Mouse (Mus musculus) gastrocnemius, postnatal 10 days (tissue): Measurements from ENCODE around the gene Kdm4b. TPM values are rescaled to one million over a fixed set of nuclear protein-coding genes. Genes with fewer than 3 reads are reported as not detected.

Source experiments
- DNase-seq: peaks from one replicate; pipeline ENCODE4 v3.0.0; 2021; ENCODE audit warnings: mixed read lengths
- total RNA-seq, 2 experiments: library from RNA; stranded (reverse); gene quantifications; 2 replicates each; pipeline ENCODE4 v1.2.3; 2021

Kdm4b gene
- total RNA-seq, 2 experiments from 2014 or later, result 24.9 to 28.6 TPM

DNA sequence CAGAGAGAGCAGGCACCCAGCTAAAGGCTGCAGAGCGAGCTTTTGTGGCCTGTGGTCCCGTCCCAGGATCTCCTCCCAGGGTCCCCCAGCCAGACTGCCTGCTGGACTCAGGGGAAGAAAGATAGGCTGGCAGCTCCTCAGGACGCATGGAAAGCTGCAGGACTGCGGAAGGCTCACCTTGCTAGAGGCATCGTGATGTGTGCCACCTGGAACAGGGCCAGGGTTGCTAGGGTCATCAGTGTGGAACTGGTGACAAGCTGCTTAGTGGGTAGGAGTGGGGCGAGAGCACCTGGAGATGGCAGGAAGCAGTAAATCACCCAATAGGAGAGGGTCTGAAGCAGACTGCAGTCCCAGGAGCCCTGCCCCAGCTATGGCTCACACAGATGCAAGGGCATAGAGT, 61.8 kb downstream of the Kdm4b start:
- no peak for DNase-seq

- no peak for DNase-seq
Observed at GRCm38 (mm10) chr17:56393238-56393637, 67.4 kb downstream of the Kdm4b start.

- no peak for DNase-seq
Observed at GRCm38 (mm10) chr17:56393889-56394288, 68.0 kb downstream of the Kdm4b start.

DNA sequence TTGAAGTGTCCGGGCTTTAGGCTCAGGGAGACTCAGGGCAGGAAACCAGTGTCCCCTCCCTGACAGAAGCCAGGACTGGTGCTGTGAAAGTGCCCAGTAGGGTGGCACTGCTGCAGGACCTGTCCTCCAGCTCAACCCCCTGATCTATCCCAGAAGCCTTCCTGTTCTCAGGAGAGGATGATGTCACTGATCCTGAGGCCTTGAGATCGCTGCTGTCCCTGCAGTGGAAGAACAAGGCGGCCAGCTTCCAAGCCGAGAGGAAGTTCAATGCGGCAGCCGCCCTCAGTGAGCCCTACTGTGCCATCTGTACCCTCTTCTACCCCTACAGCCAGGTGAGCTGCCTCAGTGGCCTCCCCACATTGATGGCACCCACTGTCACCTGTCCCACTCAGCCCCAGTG, 70.2 kb downstream of the Kdm4b start:
- DNase-seq, result no peak

DNA sequence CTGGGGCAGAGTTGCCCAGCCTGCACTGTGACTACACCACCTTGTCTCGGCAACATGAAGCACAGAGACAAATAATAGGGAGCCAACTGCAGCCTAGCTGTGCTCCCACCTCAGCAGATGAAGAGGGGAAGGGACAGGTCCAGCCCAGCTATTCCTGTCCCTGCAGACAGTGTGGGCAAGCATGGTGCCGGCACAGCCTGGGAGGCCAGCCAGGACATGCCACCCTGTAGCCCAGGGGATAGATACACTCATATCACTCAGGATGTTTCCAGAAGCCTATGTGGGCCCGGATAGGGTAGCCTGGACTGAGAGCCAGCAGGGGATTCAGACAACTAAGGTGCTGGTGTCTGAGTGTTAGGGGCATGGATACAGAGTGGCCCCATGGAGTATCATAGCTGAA, 74.4 kb downstream of the Kdm4b start:
- no peak for DNase-seq

DNA sequence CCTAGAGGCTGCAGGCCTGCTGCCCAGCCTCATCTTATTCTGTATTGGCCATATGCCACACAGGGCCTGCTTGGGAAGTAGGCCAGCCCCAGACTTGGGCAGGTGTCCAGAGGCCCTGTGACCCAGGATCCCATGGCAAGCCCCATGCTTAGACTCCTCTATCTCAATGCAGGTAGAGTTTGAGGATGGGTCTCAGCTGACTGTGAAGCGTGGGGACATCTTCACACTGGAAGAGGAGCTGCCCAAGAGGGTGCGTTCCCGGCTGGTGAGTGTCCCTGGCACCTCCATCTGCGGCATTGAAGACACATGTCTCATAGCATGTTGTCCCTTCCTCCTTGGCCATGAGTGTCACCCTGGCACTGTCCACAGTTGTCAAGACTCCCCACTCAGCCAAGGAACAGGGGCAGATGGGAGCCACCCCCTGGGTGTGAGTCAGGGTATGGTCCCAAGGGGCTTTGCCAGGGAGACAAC, 75.2 kb downstream of the Kdm4b start:
- no peak for DNase-seq

DNA sequence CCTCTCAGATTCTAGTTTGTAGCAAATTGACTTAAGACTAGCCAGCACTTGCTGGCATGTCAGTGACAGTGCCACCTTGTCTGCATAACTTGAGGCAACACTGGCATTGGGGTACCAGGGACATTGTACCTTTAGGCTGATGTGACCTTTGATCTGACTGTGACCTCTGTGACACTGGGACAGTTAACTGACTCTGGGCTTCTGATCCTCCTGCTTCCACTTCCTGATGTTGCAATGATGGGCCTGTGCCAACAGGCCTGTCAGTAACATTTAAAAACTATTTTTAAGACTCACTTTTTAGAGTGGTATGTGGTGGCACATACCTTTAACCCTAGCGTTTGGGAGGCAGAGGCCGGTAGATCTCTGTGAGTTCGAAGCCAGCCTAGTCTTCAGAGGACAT, 79.5 kb downstream of the Kdm4b start:
- DNase-seq, result no peak

DNA sequence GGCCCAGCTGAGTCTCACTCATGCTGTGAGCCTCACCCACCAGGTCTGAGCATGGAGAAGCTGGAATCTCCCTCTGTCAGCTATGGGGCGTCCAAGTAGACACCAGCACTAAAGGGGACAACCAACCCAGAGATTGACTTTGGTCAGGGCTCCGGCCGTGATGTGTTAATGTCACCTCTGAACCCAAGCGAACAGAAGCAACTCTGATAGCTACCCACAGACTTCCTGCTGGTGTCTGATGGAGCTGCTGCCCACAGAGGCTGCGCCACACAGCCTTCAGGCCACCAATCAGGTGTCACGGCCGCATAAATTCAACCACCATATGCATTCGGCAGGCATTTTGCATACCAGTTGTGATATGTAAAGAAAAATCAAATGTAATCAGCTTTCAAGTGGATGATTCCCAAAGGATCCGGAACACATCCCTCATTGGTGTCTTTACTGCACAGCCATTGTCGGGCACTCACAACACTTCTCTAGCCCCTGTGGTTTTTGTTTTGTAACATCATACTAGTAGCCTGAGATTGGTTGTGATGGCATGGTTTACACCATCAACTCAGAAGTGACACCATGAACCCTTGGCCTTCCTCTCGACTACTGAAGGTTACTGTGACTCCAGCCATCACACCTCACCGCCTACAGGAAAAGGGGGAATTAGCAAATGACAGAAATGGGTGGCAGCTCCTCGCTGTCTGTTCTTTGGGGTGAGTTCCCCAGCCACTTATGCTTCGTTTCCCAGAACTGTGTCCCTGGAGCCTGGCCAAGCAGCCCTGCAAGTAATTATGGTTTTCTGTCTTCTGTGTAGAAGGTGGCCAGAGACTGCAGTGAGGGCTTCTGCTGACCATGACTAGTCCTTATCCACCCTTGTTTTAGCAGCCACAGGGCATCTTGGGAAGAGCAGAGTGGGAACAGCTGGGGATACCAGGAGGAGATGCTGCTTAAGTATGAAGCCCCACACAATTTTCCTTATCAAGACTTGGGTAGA, 80.3 kb downstream of the Kdm4b start:
- DNase-seq, result no peak

DNA sequence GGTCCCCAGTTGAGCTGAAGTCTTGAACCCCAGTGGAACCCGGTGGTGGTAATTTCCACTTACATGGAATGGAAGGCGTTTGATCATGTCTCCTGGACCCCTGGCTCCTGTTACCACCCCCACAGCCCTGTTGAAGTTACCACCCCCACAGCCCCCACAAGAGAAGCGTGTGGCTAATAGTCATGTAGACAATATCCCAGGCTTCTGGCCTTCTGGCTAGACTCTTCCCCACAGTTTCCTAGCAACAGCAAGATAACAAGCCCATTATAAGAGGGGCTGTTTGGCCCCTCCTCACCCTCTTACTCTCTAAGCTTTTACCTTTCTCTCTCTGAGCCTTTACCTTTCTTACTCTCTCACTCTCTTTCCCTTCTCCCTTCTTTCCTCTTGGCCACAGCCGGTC, 81.0 kb downstream of the Kdm4b start:
- DNase-seq, result no peak

GRCm38 (mm10) chr17:56407379-56407778, 81.5 kb downstream of the Kdm4b start:
- no peak for DNase-seq

DNA sequence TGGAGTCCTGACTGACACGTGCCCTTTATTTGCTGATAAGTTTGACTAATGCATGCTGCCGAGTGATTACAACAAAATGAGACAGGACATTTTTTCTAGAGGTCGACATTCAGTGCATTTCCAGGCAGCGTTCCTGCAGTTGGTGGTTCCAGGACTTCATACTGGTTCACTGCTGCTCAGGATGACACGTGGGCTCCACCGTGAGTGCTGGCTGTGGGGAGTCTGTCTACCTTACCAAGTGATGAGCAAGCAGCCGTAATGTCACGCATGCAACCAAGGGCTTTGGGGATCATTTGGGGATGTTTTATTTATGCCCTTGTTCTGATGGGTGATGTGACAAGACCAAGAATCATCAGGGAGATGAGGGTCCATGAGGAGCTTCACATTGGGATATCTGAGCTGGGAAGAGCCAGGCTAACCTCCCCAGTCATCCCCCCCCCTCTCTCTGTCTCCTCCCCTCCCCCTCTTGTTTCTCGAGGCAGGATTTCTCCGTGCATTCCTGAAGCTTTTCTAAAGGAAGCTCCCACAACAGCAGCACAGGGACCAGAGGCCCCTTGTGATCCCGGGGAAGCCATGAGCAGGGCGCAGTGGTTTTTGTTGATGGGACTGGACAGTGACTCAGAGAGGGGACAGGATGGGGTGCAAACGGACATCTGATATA, 83.2 kb downstream of the Kdm4b start:
- no peak for DNase-seq

DNA sequence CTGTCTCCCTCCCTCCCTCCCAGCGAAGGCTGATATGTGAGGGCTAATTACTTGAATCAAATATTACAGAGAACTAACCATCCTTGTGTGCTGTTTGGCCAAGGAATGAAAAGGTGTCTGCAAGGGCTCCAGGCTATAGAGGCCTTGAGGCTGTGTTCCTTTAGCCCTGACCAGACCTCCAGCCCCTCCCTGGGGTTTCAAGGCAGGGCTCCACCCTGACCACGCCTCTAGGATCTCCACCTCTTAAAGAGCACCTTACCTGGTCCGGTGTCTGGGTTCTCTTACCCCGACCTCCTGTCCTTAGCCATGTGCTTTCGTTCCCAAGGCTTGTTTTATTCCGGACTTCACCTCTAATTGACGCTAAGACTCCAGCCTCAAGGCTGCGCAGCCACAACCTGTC, 83.9 kb downstream of the Kdm4b start:
- DNase-seq, result no peak

DNA sequence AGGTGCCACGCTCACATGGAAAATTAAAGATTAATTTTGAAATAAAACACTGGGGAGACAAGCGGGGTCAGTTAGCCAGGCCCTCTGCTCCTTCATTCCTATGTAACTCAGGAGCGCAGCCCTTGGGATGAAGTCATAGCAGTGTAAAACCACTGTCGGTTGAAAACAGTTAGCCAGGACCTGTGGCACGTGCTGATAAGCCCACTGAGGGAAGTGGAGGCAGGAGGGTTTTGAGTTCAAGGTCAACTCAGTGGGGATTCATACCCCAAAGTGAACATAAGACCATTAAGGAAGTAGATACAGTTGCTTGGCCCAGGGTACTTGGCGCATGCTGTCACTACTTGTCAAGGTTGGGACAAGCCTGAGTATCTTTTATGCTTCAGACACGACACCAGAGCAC, 85.6 kb downstream of the Kdm4b start:
- no peak for DNase-seq

GRCm38 (mm10) chr17:56413113-56413512, 87.3 kb downstream of the Kdm4b start:
- DNase-seq, result no peak

DNA sequence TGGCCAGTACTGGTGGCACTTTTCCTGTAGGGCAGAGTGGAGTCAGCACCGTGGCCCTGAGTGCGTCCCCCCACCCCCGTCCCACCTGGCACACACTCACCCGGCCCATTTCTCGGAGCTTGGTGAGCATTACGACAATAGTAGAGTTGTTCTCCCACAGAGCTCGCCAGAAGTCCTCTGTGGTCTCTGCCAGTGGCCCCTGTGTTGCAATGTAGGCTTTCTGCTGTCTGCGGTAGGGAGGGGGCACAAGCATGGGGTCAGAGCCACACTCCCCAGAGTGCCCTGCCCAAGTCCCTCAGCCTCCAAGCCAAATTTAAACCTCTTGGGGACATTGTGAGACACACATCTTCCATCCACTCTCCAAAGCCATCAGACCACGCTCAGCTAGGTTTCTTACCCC, 88.9 kb downstream of the Kdm4b start:
- DNase-seq, result no peak

DNA sequence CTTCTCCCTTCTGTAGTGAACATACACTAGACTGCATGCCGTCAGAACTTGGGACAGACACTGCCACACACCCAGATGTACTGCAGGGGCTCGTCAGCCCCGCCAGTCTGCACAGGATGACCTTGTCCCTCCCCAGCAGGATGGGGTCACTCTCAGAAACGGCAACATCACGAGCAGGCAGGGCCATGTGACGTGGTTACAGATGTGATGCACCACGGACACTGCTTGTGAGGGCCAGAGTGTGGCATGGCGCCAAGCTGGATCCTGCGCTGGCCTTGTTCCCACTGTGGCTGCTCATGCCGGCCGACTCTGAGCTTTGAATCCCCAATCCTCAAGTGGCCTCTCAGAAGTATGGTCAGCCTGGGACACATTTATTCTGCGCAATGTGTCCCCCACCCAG, 92.4 kb downstream of the Kdm4b start:
- DNase-seq, result no peak

DNA sequence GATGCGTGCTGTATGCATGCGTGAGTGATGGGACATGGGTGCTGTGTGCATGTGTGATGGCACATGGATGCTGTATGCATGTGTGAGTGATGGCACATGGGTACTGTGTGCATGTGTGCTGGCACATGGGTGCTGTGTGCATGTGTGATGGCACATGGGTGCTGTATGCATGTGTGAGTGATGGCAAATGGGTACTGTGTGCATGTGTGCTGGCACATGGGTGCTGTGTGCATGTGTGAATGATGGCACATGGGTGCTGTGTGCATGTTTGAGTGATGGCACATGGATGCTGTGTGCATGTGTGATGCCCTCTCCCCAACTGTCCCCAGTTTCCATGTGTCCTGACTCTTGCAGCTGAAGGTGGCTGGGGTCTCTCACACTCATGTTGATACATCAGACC, 94.2 kb downstream of the Kdm4b start:
- DNase-seq, result no peak

DNA sequence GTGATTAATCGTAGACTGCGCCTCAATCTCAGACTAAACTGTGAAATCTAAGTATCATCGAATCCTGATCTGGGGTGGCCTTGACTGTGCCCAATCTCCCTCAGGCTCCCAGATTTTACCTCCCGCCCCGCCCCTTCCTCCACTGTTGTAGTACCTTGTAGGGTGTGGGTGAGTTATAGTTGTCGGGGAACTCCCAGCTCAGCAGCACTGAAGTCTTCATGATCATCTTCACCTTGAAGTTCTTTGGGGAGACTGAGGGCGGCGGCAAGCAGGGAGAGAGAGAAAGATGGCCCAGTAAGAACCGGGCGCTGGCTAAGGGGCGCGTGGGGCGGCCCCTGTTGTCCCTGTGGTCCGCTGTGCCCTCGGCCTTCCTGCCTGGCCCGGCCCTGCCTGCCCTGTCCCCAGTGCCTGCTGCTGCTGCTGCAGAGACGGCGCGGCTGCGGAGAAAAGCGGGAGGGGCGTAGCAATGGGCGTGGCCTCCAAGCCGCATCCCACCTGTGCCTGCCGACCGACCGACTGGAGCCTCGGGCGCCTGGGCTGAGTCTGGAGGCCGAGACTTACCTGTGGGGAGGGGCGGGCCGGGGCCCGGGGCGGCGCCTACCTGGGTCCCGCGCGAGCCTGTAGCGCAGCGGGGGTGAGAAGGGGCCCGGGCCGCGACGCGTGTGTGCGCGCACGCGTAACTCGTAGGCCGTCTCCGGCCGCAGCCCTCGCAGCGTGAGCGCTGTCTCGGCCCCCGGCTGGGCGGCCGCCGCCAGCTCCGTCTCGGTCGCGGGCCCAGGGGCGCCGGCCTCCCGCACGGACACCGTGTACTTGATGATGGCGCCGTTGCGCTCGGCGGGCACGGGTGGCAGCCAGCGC, 99.1 kb downstream of the Kdm4b start:
- DNase-seq, result peak; percentile 48

DNA sequence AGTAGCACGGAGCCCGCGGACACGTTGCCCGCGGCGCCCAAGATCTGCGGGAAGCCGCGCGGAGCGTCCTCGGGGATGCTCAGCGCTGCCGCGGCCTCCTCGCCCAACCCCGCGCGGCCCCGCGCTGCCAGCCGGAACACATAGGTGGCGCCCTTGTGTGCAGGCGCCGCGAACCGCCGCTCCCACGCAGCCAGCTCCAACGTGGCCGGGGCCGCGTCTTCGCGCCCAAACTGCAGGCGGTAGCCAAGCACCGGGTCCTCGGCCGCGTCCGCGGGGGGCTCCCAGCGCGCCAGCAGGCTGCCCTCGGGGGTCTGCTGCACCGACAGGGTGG, 99.7 kb downstream of the Kdm4b start:
- peak; percentile 91 for DNase-seq

DNA sequence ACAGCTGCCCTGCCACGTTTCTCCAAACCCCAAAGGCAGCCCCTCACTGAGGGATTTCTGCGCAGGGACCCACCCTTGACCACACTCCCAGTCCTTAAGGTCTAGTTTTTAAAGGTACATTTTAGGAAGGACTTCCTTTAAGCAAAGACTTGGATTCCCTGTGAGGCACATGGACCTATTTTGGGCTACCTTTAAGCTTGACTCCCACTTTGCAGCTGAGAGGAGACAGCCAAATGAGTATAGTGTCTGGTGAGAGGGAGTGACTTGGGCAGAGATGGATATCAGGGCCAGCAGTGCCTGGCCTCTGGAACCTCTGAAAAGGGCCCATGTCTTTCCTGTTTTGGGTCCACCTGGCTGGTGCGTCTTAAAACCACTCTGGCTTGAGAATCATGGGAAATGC, 100.1 kb downstream of the Kdm4b start:
- no peak for DNase-seq

DNA sequence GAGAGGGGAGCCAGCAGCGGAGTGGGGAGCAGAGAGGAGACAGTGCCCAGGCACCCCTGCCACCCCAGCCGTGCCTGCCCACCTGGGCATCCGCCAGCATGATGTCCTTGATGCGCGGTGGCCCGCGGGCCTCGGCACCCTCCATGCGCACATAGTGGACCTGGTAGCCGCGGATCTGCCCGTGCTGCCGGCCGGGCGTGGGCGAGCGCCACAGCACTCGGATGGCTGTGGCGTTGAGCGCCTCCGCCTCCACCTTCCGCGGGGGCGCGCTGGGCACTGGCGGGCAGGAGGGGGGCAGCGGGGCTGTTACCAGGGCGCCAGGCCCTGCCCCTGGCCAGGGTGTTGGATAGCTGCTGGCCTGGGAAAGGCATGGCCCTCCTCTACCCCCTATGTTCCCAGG, 102.0 kb downstream of the Kdm4b start:
- no peak for DNase-seq

DNA sequence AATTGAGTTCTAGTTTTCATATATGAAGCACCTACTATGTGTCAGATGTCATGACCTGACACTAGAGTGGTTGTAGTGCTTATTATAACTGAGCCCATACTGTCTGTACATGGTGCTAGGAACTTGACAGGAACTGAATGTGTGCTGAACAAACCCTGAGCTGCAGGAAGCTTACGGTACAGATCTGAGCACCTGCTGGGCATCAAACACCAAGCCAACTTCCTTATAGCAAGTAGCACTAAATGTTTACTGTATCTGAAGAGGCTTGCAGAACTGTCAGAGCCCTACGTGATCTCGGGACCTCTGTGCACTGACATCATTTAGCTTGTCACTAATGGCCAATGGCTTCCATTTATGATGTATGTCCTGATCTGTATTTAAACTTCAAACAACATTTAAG, 105.7 kb downstream of the Kdm4b start:
- no peak for DNase-seq
